Mouse (Mus musculus) kidney, embryonic 14.5 days (tissue): ENCODE measurements around the gene Tet3. TPM values are rescaled to one million over a fixed set of nuclear protein-coding genes. Genes with fewer than 3 reads are reported as not detected.

Source experiments
- ATAC-seq: fragments of 200-750 bp; cut with Nextera tagmentation; 2 replicates; pipeline ENCODE4 v1.8.0; 2017; ENCODE audit warnings: moderate number of reproducible peaks, mild to moderate bottlenecking, moderate TSS enrichment, moderate library complexity; ENCODE audit not compliant: low FRiP score, low TSS enrichment
- H3K27ac ChIP-seq: fragments of 300-500 bp; sonication (generic); 2 replicates; pipeline ENCODE4 v1.5.1; 2014; ENCODE audit warnings: low read depth, mild to moderate bottlenecking, low read length, moderate library complexity, mixed read lengths
- H3K27me3 ChIP-seq: fragments of 300-500 bp; sonication (generic); 2 replicates; pipeline ENCODE4 v1.6.1; 2014; ENCODE audit warnings: mild to moderate bottlenecking, low read length; ENCODE audit not compliant: control insufficient read depth, insufficient read depth
- H3K36me3 ChIP-seq: fragments of 300-500 bp; sonication (generic); 2 replicates; pipeline ENCODE4 v1.6.1; 2014; ENCODE audit warnings: low read length, mixed read lengths; ENCODE audit not compliant: control insufficient read depth, insufficient read depth
- H3K4me1 ChIP-seq: fragments of 300-500 bp; sonication (generic); 2 replicates; pipeline ENCODE4 v1.6.1; 2014; ENCODE audit warnings: low read length, mixed read lengths; ENCODE audit not compliant: control insufficient read depth, insufficient read depth
- H3K4me2 ChIP-seq: fragments of 300-500 bp; sonication (generic); replicated peaks from 2 replicates; pipeline ENCODE4 v1.6.1; 2014; ENCODE audit warnings: low read depth, mild to moderate bottlenecking, low read length
- H3K4me3 ChIP-seq: fragments of 300-500 bp; sonication (generic); 2 replicates; pipeline ENCODE4 v1.5.1; 2014; ENCODE audit warnings: mild to moderate bottlenecking, low read length
- H3K9ac ChIP-seq: fragments of 300-500 bp; sonication (generic); 2 replicates; pipeline ENCODE4 v1.6.1; 2014; ENCODE audit warnings: low read depth, mild to moderate bottlenecking, low read length, moderate library complexity
- H3K9me3 ChIP-seq: fragments of 300-500 bp; sonication (generic); 2 replicates; pipeline ENCODE4 v1.6.1; 2016; ENCODE audit warnings: low read length; ENCODE audit not compliant: control insufficient read depth
- WGBS: fragments of 180-500 bp; shearing (Covaris S2); extraction: QIAGEN DNeasy Blood & Tissue Kit; methylation state at CpG from one replicate; pipeline ENCODE4 v1.1.7; 2014; 5-methylcytosine and 5-hydroxymethylcytosine counted together
- polyA plus RNA-seq: library from polyadenylated mRNA; unstranded; fragments of >200 nt; fragmentation: Nextera tagmentation; extraction: Ambion mirVana; gene quantifications from 2 replicates; pipeline ENCODE4 v1.2.1, GENCODE M21; 2014

The Tet3 gene
- polyA plus RNA-seq, 1 experiment from 2014 or later: 48.6 TPM

DNA sequence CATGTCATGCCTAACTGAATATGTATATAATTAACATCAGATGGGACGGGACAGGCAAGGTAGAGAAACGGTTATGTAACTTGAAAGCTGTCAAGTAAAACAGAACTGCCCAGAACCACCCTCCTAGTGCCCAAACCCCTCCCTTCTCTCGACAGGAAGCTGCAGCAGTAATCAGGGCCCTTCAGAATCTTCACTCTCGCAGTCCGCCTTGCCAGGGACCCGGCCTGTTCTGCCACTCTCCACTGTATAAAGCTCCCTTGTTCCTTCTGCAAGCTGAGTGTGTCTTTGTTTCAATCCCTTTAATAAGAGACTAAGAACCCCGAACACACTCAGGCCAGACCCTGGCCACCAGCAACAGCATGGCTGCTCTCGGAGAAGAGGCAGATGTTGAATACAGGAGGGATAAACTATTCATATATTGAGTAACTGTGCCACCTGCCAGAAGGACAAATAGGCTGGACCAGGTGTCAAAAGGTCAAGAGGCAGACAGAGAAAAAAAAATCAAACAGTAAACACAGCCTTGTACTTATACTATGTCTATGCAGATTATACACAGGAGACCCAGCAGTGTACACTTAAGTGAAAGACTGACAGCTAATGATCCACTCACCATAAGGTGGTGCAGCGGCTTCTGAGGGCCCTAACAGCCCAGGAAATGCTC is 48.7 kb downstream of the Tet3 start:
- Histone ChIP-seq H3K27ac (no peak overlapping the region), H3K36me3 (peaks cover 23% of the 10 kb centered on the region; the same call in 1 of the 2 replicates), H3K9me3 (no peaks in the 10 kb centered on the region), H3K9ac (no peak overlapping the region), H3K4me2 (no peak overlapping the region), H3K4me1 (peaks cover 6% of the 10 kb centered on the region; the same call in 1 of the 2 replicates), H3K27me3 (no peaks in the 10 kb centered on the region), H3K4me3 (no peak overlapping the region)
- 68% methylated on average over 9 of the region's 9 CpGs for WGBS
- ATAC-seq: no peak

DNA sequence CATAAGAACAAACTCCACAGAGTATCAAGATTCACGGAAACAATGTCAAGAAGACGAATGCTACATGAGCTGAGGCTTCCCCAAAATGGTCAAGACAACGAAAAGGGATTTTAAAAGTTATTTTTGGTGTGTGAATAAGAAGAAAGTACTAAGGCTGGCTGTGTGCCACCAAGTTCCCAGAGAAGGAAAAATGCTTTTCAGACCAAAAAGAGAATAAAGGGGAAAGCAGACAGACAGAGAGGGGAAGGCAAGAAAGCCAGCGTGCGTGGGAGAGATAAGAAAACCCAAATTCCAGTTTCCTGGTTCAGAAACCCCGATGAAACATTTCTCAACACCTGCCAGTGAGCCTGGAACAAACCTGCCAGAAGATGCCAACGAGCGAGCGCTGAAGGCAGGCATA is 50.4 kb downstream of the Tet3 start:
- peaks cover 6% of the 10 kb centered on the region; the same call in 1 of the 2 replicates for H3K4me1 ChIP-seq
- no peak overlapping the region for H3K4me3 ChIP-seq
- H3K9me3 ChIP-seq: no peaks in the 10 kb centered on the region
- H3K4me2 ChIP-seq: no peak overlapping the region
- WGBS: 80% methylated on average over 9 of the region's 9 CpGs
- no peak overlapping the region for H3K9ac ChIP-seq
- no peak for ATAC-seq
- H3K27me3 ChIP-seq: no peaks in the 10 kb centered on the region
- H3K27ac ChIP-seq: no peak overlapping the region
- peaks cover 26% of the 10 kb centered on the region for H3K36me3 ChIP-seq

DNA sequence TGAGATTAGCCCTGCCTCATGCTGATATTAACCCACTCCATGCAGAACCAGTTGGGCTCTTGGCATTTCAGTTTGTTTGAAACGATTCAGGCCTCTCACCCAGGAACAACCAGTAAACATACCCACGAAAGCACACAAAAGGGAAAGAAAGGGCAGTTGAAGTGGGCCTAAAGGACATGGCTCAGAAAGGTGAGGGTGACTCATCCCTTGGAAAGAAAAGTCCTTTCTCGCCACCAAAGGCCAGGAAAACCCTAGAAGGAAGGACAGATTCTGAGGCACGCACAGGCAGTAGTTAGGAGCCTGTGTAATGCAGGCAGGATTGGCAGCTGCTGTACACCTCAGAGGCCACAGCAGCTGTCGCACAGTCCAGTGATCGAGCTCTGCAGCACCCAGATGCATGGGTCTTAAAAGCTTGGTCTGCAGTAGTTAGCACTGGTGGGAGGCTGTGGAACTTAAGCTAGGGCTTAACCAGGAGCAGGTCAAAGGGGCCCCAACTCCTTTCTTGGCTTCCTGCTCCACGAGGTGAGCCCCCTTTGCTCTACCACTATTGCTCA is 53.3 kb downstream of the Tet3 start:
- no peak overlapping the region for H3K4me3 ChIP-seq
- H3K9ac ChIP-seq: no peak overlapping the region
- no peaks in the 10 kb centered on the region for H3K27me3 ChIP-seq
- no peak overlapping the region for H3K27ac ChIP-seq
- H3K9me3 ChIP-seq: no peaks in the 10 kb centered on the region
- no peak for ATAC-seq
- H3K4me2 ChIP-seq: no peak overlapping the region
- H3K4me1 ChIP-seq: no peaks in the 10 kb centered on the region
- WGBS: 73% methylated on average over 7 of the region's 7 CpGs
- H3K36me3 ChIP-seq: peaks cover 56% of the 10 kb centered on the region

DNA sequence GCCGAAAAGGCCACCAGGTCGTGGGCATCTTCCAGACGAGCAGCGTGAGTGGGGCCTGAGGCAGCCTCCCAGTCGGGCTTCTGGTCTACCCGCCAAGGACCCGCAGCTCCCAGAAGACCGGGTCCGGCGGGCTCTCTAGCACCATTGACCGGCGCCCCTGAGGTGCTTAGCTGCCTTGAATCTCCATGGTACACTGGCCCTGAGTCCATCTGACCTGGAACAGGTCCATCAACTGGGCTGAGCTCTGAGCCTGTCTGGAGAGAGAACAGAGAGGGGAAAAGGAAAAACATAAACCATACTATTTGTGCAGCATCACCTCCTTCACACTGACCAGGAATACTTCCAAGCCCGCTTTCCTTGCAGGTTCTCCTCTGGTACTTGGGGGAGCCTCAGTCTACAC is 54.3 kb downstream of the Tet3 start:
- ATAC-seq: no peak
- Histone ChIP-seq H3K4me2 (no peak overlapping the region), H3K4me3 (no peak overlapping the region), H3K9me3 (no peaks in the 10 kb centered on the region), H3K27me3 (no peaks in the 10 kb centered on the region), H3K27ac (no peak overlapping the region), H3K9ac (no peak overlapping the region), H3K36me3 (peaks cover 63% of the 10 kb centered on the region), H3K4me1 (no peaks in the 10 kb centered on the region)
- 91% methylated on average over 13 of the region's 13 CpGs for WGBS

DNA sequence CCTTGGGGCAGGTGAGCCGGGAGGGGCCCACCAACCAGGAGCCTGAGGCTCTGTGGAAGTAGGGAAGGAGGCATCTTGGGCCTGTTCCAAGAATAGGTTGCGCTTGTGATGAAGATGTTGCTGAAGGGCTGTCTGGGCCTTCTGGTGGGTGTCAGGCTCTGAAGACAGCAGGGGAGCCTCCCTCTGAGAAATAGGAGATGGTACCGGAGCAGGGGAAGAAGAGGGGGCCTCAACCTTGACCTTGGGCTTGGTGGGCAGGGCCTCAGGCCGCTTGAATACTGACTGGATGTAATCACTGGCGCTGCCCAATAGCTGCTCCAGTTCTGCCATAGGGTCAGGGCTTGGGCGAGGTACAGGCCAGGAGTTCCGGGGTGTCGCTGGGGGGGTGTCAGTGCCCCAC is 55.4 kb downstream of the Tet3 start:
- Histone ChIP-seq H3K4me2 (no peak overlapping the region), H3K27me3 (no peaks in the 10 kb centered on the region), H3K27ac (no peak overlapping the region), H3K9ac (no peak overlapping the region), H3K9me3 (no peaks in the 10 kb centered on the region), H3K4me3 (no peak overlapping the region), H3K36me3 (peaks cover 68% of the 10 kb centered on the region), H3K4me1 (no peaks in the 10 kb centered on the region)
- WGBS: 89% methylated on average over 8 of the region's 8 CpGs
- ATAC-seq: 0 out of 2 replicates have a peak, but pooled peaks have one; percentile 43

DNA sequence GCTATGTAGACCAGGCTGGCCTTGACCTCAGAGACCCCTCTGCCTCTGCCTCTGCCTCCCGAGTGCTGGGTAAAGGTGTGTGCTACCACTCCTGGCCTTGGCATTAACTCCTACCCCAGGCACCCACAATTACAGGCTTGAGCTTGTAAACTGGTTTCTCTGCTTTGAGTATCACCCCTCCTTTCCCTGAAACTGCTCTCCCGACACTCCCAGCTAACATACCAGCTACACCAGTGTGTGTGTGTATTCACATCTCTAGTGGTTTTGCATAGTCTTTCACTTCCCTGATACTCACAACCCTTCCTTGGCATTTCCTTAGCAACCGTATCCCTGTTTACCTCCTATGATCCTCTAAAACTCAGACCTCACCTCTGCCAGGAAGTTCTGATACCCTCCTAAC is 59.1 kb downstream of the Tet3 start:
- Histone ChIP-seq H3K9me3 (no peaks in the 10 kb centered on the region), H3K4me2 (no peak overlapping the region), H3K4me1 (no peaks in the 10 kb centered on the region), H3K27me3 (no peaks in the 10 kb centered on the region), H3K4me3 (no peak overlapping the region), H3K36me3 (peaks cover 85% of the 10 kb centered on the region), H3K9ac (no peak overlapping the region), H3K27ac (no peak overlapping the region)
- ATAC-seq: no peak
- 79% methylated on average over 3 of the region's 3 CpGs for WGBS

DNA sequence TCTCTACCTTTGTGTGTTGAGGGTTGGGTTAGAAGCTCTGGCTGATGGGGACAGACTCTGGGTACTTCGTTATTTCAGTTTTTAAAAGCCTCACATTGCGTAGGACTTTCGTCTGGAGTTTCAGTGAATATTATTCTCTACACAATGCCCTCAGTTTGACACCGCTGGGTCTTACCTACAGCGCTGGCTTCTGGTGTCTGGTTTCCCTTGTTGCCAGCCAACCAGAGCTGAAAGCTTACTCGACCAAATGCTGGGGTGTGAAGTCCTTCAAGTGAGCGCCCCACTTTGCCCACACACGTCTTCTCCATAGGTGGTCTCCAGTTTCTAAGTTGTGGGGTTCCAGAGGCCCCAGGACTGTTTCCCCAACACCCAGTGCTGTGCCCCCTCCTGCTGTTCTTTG is 61.2 kb downstream of the Tet3 start:
- WGBS: 45% methylated on average over 8 of the region's 8 CpGs
- no peaks in the 10 kb centered on the region for H3K4me1 ChIP-seq
- H3K36me3 ChIP-seq: peaks cover 82% of the 10 kb centered on the region
- H3K9me3 ChIP-seq: no peaks in the 10 kb centered on the region
- H3K27ac ChIP-seq: no peak overlapping the region
- no peak overlapping the region for H3K4me3 ChIP-seq
- no peak for ATAC-seq
- H3K27me3 ChIP-seq: no peaks in the 10 kb centered on the region
- H3K9ac ChIP-seq: no peak overlapping the region
- H3K4me2 ChIP-seq: no peak overlapping the region

DNA sequence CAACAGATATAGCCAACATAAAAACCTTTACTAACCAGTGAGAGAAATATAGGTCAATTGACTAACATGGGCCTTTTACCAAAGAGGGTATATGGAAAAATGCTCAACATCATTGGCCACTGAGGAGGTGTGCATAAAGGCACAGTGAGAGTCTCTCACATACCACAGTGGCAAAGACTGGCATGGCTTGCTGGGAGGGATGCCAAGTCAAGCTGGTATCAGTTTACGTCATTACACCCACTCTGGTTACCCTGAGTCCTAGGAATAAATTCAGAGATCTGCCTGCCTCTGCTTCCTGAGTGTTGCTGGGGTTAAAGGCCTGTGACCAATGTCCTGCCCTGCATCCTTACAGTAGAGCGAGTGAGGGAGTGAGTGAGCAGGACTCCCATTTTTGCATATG is 62.2 kb downstream of the Tet3 start:
- Histone ChIP-seq H3K27ac (no peak overlapping the region), H3K4me2 (no peak overlapping the region), H3K9me3 (no peaks in the 10 kb centered on the region), H3K4me1 (no peaks in the 10 kb centered on the region), H3K36me3 (peaks cover 79% of the 10 kb centered on the region), H3K27me3 (no peaks in the 10 kb centered on the region), H3K4me3 (no peak overlapping the region), H3K9ac (no peak overlapping the region)
- ATAC-seq: no peak
- 95% methylated on average over 2 of the region's 2 CpGs for WGBS

DNA sequence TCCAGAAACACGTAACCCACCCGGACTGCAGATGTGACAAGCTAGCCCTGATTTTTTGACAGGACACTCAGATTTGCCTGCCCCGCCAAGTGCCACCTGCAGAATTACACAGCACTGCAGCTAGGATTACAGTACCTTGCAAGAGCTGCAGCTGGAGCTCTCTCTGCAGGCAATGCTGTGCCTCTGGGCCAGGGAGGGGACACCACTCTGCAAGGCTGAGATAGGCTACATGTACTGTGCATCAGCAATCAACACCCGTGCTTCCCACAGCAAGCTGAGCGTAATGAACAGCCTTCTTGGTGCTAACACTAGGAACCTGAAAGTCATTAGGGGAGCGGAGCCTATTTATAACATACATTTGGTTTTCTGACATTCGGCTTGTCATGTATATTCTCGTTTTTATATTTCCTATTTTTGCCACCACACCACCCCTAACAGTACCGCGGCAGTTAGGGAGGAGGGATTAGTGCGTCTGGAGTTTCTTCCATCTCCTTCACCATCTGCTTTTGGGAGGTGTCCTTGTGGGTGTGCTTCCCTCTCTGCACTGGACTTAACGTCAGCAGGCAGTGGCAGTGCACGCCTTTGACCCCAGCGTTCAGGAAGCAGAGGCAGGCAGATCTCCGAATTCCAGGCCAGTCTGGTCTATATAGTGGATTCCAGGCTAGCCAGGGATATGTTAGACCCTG is 63.2 kb downstream of the Tet3 start:
- Histone ChIP-seq H3K4me3 (no peak overlapping the region), H3K27me3 (no peaks in the 10 kb centered on the region), H3K9me3 (no peaks in the 10 kb centered on the region), H3K27ac (no peak overlapping the region), H3K4me1 (no peaks in the 10 kb centered on the region), H3K36me3 (peaks cover 71% of the 10 kb centered on the region), H3K9ac (no peak overlapping the region), H3K4me2 (no peak overlapping the region)
- no peak for ATAC-seq
- WGBS: 94% methylated on average over 15 of the region's 15 CpGs
